Mouse (Mus musculus) liver, embryonic 14.5 days (tissue): ENCODE measurements at regions not wholly inside any gene's neighbourhood (a gene's known extent, or its start where the extent isn't known, plus 50 kb on each side); places are given as distances from the start of the nearest gene placed in this dataset.

Experiments used
- ATAC-seq: fragments of 200-750 bp; cut with Nextera tagmentation; 2 replicates; pipeline ENCODE4 v1.8.0; 2017; ENCODE audit warnings: moderate number of reproducible peaks, mild to moderate bottlenecking, moderate library complexity; ENCODE audit not compliant: insufficient read depth
- DNase-seq, 3 experiments: peaks; one replicate each; pipeline ENCODE4 v3.0.0-alpha.2; 2012 to 2013; ENCODE audit warnings: low read depth in 3 of 3, low spot score in 3 of 3
- H3K27ac ChIP-seq: fragments of 300-500 bp; sonication (generic); 2 replicates; pipeline ENCODE4 v1.5.1; 2014; ENCODE audit warnings: moderate library complexity, mild to moderate bottlenecking, control low read depth, inconsistent platforms
- H3K27me3 ChIP-seq: fragments of 300-500 bp; sonication (generic); 2 replicates; pipeline ENCODE4 v1.6.1; 2014; ENCODE audit warnings: mild to moderate bottlenecking, low read length, moderate library complexity; ENCODE audit not compliant: control insufficient read depth, insufficient read depth
- H3K36me3 ChIP-seq: fragments of 300-500 bp; sonication (generic); replicated peaks from 2 replicates; pipeline ENCODE4 v1.6.1; 2014; ENCODE audit warnings: low read depth; ENCODE audit not compliant: control insufficient read depth, insufficient read depth
- H3K4me1 ChIP-seq, 2 experiments: fragments of 200-500 bp in 1 of 2; fragments of 300-500 bp in 1 of 2; sonication (generic) in 1 of 2; replicated peaks; 2 replicates each; pipeline ENCODE4 v1.6.1; 2012 to 2014; ENCODE audit warnings: antibody characterized with exemption in 1 of 2, inconsistent platforms in 1 of 2, low read length in 1 of 2; ENCODE audit not compliant: control insufficient read depth in 2 of 2, insufficient read depth in 2 of 2
- H3K4me2 ChIP-seq: fragments of 300-500 bp; sonication (generic); 2 replicates; pipeline ENCODE4 v1.6.1; 2014; ENCODE audit warnings: low read depth, mild to moderate bottlenecking, control low read depth, moderate library complexity
- H3K4me3 ChIP-seq, 2 experiments: fragments of 200-500 bp in 1 of 2; fragments of 300-500 bp in 1 of 2; sonication (generic) in 1 of 2; 2 replicates each; pipeline ENCODE4 v1.5.1; 2012 to 2014; ENCODE audit warnings: low read depth in 2 of 2, low read length in 2 of 2, mild to moderate bottlenecking in 2 of 2, control low read depth in 1 of 2, inconsistent platforms in 1 of 2, moderate library complexity in 1 of 2; ENCODE audit not compliant: insufficient read depth in 1 of 2
- H3K9ac ChIP-seq: fragments of 300-500 bp; sonication (generic); replicated peaks from 2 replicates; pipeline ENCODE4 v1.6.1; 2014; ENCODE audit warnings: mild to moderate bottlenecking, control low read depth, moderate library complexity
- H3K9me3 ChIP-seq: fragments of 300-500 bp; sonication (generic); 2 replicates; pipeline ENCODE4 v1.6.1; 2016; ENCODE audit warnings: low read length, mixed read lengths; ENCODE audit not compliant: control insufficient read depth
- CTCF ChIP-seq: IDR thresholded peaks from 2 replicates; pipeline ENCODE4 v1.5.1; 2016; ENCODE audit warnings: antibody characterized with exemption, low read depth, control low read depth
- EP300 ChIP-seq: IDR thresholded peaks from 2 replicates; pipeline ENCODE4 v1.6.1; 2016; ENCODE audit warnings: antibody characterized with exemption, low read depth
- WGBS: fragments of 180-500 bp; shearing (Covaris S2); extraction: QIAGEN DNeasy Blood & Tissue Kit; methylation state at CpG from one replicate; pipeline ENCODE4 v1.1.7; 2014; ENCODE audit not compliant: insufficient replicate concordance; 5-methylcytosine and 5-hydroxymethylcytosine counted together

GRCm38 (mm10) chr4:55811656-55812055 lies 279.4 kb upstream of the Klf4 start:
- H3K4me1 ChIP-seq, result no peaks in the 10 kb centered on the region
- H3K27me3 ChIP-seq, result no peaks in the 10 kb centered on the region
- H3K4me2 ChIP-seq, result no peak overlapping the region
- H3K9me3 ChIP-seq, result no peaks in the 10 kb centered on the region
- ATAC-seq, result no peak
- H3K4me3 ChIP-seq, result no peak overlapping the region
- H3K36me3 ChIP-seq, result no peaks in the 10 kb centered on the region
- TF ChIP-seq CTCF, result no peak
- TF ChIP-seq EP300, result no peak
- WGBS, result 29% methylated on average over 3 of the region's 3 CpGs
- H3K9ac ChIP-seq, result no peak overlapping the region
- DNase-seq, result no peak
- no peak overlapping the region for H3K27ac ChIP-seq

- H3K9ac ChIP-seq, result no peak overlapping the region
- no peaks in the 10 kb centered on the region for H3K36me3 ChIP-seq
- no peak overlapping the region for H3K4me2 ChIP-seq
- no peaks in the 10 kb centered on the region for H3K4me1 ChIP-seq
- ATAC-seq, result no peak
- TF ChIP-seq CTCF (no peak), EP300 (no peak)
- no peak for DNase-seq
- 57% methylated on average over 5 of the region's 5 CpGs for WGBS
- H3K27me3 ChIP-seq, result no peaks in the 10 kb centered on the region
- no peak overlapping the region for H3K27ac ChIP-seq
- no peak overlapping the region for H3K4me3 ChIP-seq
- H3K9me3 ChIP-seq, result no peaks in the 10 kb centered on the region
These were observed 276.2 kb upstream of the Klf4 start for GRCm38 (mm10) chr4:55808501-55808900.

- ATAC-seq (no peak), DNase-seq (no peak)
- WGBS, result 50% methylated on average over 3 of the region's 3 CpGs
- H3K4me1 ChIP-seq, result no peaks in the 10 kb centered on the region
- no peaks in the 10 kb centered on the region for H3K9me3 ChIP-seq
- H3K36me3 ChIP-seq, result no peaks in the 10 kb centered on the region
- no peaks in the 10 kb centered on the region for H3K27me3 ChIP-seq
- no peak overlapping the region for H3K4me3 ChIP-seq
- no peak for TF ChIP-seq EP300
- no peak overlapping the region for H3K27ac ChIP-seq
- no peak overlapping the region for H3K4me2 ChIP-seq
- H3K9ac ChIP-seq, result no peak overlapping the region
These were observed 274.5 kb upstream of the Klf4 start for GRCm38 (mm10) chr4:55806799-55807198.

- Histone ChIP-seq H3K36me3 (no peaks in the 10 kb centered on the region), H3K9me3 (no peaks in the 10 kb centered on the region), H3K27ac (no peak overlapping the region), H3K4me1 (no peaks in the 10 kb centered on the region), H3K9ac (no peak overlapping the region), H3K4me3 (no peak overlapping the region), H3K27me3 (no peaks in the 10 kb centered on the region), H3K4me2 (no peak overlapping the region)
- ATAC-seq (no peak), DNase-seq (no peak)
- WGBS, result 64% methylated on average over 6 of the region's 6 CpGs
- TF ChIP-seq EP300 (no peak), CTCF (no peak)
These were observed 273.2 kb upstream of the Klf4 start for GRCm38 (mm10) chr4:55805255-55806051.

GRCm38 (mm10) chr4:55802101-55802500 lies 269.8 kb upstream of the Klf4 start:
- no peak overlapping the region for H3K9ac ChIP-seq
- DNase-seq, result no peak
- 74% methylated on average over 4 of the region's 4 CpGs for WGBS
- no peaks in the 10 kb centered on the region for H3K27me3 ChIP-seq
- TF ChIP-seq CTCF, result no peak
- TF ChIP-seq EP300, result no peak
- H3K9me3 ChIP-seq, result no peaks in the 10 kb centered on the region
- H3K4me1 ChIP-seq, result no peaks in the 10 kb centered on the region
- H3K4me3 ChIP-seq, result no peak overlapping the region
- no peak overlapping the region for H3K4me2 ChIP-seq
- no peaks in the 10 kb centered on the region for H3K36me3 ChIP-seq
- no peak for ATAC-seq
- no peak overlapping the region for H3K27ac ChIP-seq
